7 mouse cellular contexts compared by ENCODE assay signal in the genomic region with DNA sequence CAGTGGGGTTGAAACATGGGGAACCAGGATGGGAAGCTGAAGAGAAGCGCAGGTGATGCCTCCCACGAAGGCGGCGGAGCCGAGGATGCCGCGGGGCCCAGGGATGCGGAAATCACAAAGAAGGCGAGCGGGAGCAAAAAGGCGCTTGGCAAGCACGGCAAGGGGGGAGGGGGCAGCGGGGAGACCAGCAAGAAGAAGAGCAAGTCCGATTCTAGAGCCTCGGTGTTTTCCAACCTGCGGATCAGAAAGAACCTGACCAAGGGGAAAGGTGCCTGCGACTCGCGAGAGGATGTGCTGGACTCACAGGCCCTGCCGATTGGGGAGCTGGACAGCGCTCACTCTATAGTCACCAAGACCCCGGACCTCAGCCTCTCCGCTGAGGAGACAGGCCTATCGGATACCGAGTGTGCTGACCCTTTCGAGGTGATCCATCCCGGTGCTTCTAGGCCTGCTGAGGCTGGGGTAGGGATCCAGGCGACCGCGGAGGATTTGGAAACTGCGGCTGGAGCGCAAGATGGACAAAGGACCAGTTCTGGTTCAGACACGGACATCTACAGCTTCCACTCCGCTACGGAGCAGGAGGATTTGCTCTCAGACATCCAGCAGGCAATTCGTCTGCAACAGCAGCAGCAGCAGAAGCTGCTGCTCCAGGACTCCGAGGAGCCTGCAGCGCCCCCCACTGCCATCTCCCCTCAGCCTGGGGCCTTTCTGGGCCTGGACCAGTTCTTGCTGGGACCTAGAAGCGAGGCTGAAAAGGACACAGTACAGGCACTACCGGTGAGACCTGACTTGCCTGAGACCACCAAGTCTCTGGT. TPM values are rescaled to one million over a fixed set of nuclear protein-coding genes. Genes with fewer than 3 reads are reported as not detected.
A peak's percentile ranks its signal among the peaks of the same experiment; 100 is the strongest.
DNase-seq lines count a peak whose midpoint lies in the region; ATAC-seq and TF ChIP-seq lines count a peak whose summit lies in the region.

No protein-coding gene starts in this region.

- under 1% methylated on average over 40 of the region's 40 CpGs for WGBS in embryonic facial prominence, embryonic 12.5 days
- under 1% methylated on average over 40 of the region's 40 CpGs for WGBS in heart, embryonic 15.5 days

- H3K9ac ChIP-seq in embryonic facial prominence, embryonic 12.5 days: peak overlapping the region; percentile 76
- peak overlapping the region; percentile 63 for H3K9ac ChIP-seq in heart, embryonic 15.5 days

- H3K9me3 ChIP-seq in E14TG2a.4 (ENCODE audit: low read length): no peaks in the 10 kb centered on the region
- no peaks in the 10 kb centered on the region for H3K9me3 ChIP-seq in embryonic facial prominence, embryonic 12.5 days
- no peaks in the 10 kb centered on the region for H3K9me3 ChIP-seq in heart, embryonic 15.5 days (replicated peaks)

- no peaks in the 10 kb centered on the region for H3K36me3 ChIP-seq in E14TG2a.4 (ENCODE audit: insufficient read depth, low read length)
- no peaks in the 10 kb centered on the region for H3K36me3 ChIP-seq in embryonic facial prominence, embryonic 12.5 days
- H3K36me3 ChIP-seq in heart, embryonic 15.5 days: no peaks in the 10 kb centered on the region

- peak overlapping the region; percentile 95 for H3K4me2 ChIP-seq in embryonic facial prominence, embryonic 12.5 days (replicated peaks)
- peak overlapping the region; percentile 99 for H3K4me2 ChIP-seq in heart, embryonic 15.5 days

- 0 out of 2 replicates have a peak overlapping the region, but pooled peaks have one; percentile 69 for H3K27ac ChIP-seq in embryonic facial prominence, embryonic 12.5 days
- no peak overlapping the region for H3K27ac ChIP-seq in heart, embryonic 15.5 days

- H3K27me3 ChIP-seq in E14TG2a.4 (ENCODE audit: insufficient read depth, low read length): peaks cover 16% of the 10 kb centered on the region
- H3K27me3 ChIP-seq in embryonic facial prominence, embryonic 12.5 days: 0 out of 2 replicates have a peak, but pooled peaks cover 11% of the 10 kb centered on the region
- peaks cover 26% of the 10 kb centered on the region for H3K27me3 ChIP-seq in heart, embryonic 15.5 days

- peak; percentile 15 for DNase-seq in adrenal gland, adult 2 months
- DNase-seq in left cerebral cortex, adult 11 months (ENCODE audit: low spot score): peak; percentile 75
- peak; percentile 70 to 71 for DNase-seq in right cerebral cortex, postnatal 36 days (ENCODE audit: low spot score in 2 of 2)

- H3K4me3 ChIP-seq in E14TG2a.4 (replicated peaks; ENCODE audit: low read length): peak overlapping the region; percentile 85
- H3K4me3 ChIP-seq in embryonic facial prominence, embryonic 12.5 days: peak overlapping the region; percentile 71
- peak overlapping the region; percentile 63 for H3K4me3 ChIP-seq in heart, embryonic 15.5 days

- peaks cover 24% of the 10 kb centered on the region for H3K4me1 ChIP-seq in E14TG2a.4 (replicated peaks; ENCODE audit: low read depth, low read length)
- peaks cover 11% of the 10 kb centered on the region for H3K4me1 ChIP-seq in embryonic facial prominence, embryonic 12.5 days
- H3K4me1 ChIP-seq in heart, embryonic 15.5 days (replicated peaks): peaks cover 24% of the 10 kb centered on the region

- ATAC-seq in embryonic facial prominence, embryonic 12.5 days (ENCODE audit: insufficient number of reproducible peaks, insufficient read depth, low FRiP score, low TSS enrichment): peak; percentile 64
- peak; percentile 66; the same call in 1 of the 2 replicates for ATAC-seq in heart, embryonic 15.5 days (replicated peaks; ENCODE audit: insufficient number of reproducible peaks, insufficient read depth, low FRiP score, low read depth)
- ATAC-seq in megakaryocyte progenitor cell, adult 5-6 weeks (replicated peaks; ENCODE audit: poor library complexity): peak; percentile 22

- no peak for TF ChIP-seq CTCF in E14TG2a.4 (conservative IDR thresholded peaks at IDR 0.05; ENCODE audit: low read length)

RNA-seq across cellular contexts. Expression of a gene that starts 0.6 kb away (rescaled TPM):
- total RNA-seq in adrenal gland, adult 2 months (2021): 1 to 10 TPM; 3.9 TPM
- 0.45 and 0.52 TPM in 2 replicates for polyA plus RNA-seq in adrenal gland, adult 2 months (2012; rRNA removed)
- polyA plus RNA-seq in embryonic facial prominence, embryonic 12.5 days (2016; fragmentation: Nextera tagmentation; extraction: Ambion mirVana): 3.1 and 3.4 TPM in 2 replicates
- 0.34 TPM in 2 replicates for polyA plus RNA-seq in heart, embryonic 15.5 days (2015; fragmentation: Nextera tagmentation; extraction: Ambion mirVana)
- total RNA-seq in megakaryocyte progenitor cell, adult 5-6 weeks (2015): 0.37 TPM in 1 of 2 replicates, not detected in the other
- not detected in 2 replicates for total RNA-seq in megakaryocyte progenitor cell, adult 5-6 weeks (2017)

Comparison
In these comparisons a context has a peak if more than half of its experiments do, and no peak if none do; other contexts are left out.
1. DNase-seq: peak in every context shown above with its lines; median percentile 75 in left cerebral cortex, adult 11 months; 70 in right cerebral cortex, postnatal 36 days; 15 in adrenal gland, adult 2 months.